Mouse (Mus musculus) left cerebral cortex, adult 18-20 months (tissue): Measurements from ENCODE around the gene Fam240a. TPM values are rescaled to one million over a fixed set of nuclear protein-coding genes. Genes with fewer than 3 reads are reported as not detected.

ENCODE experiments used
- microRNA-seq, 2 experiments: library from miRNA; unstranded; fragments of <30 nt; microRNA quantifications; one replicate each; pipeline ENCODE4 v1.2.0; 2021
- total RNA-seq, 2 experiments: library from RNA; stranded (reverse); gene quantifications; 2 replicates each; pipeline ENCODE4 v1.2.3; 2021

The Fam240a gene
- total RNA-seq, 2 experiments from 2014 or later = not detected

Small RNAs within 50 kb of the gene (microRNA-seq; reads per million reads assigned to microRNA genes)
- 0 reads per million in 2 experiments for gene Gm24269

Other genes starting within 250 kb of the Fam240a start
- not detected for gene Myl3, start 175.0 kb downstream of the Fam240a start, total RNA-seq
- 1 to 10 TPM; 5.3 to 6.9 TPM for gene Pth1r, start 169.7 kb downstream of the Fam240a start, total RNA-seq
- gene Prss42, start 118.7 kb downstream of the Fam240a start, total RNA-seq = not detected
- gene Prss44, start 102.9 kb downstream of the Fam240a start, total RNA-seq = not detected
- gene Prss43, start 90.2 kb downstream of the Fam240a start, total RNA-seq = under 1 TPM in 1 of 2 experiments, not detected in 1; 0.28 TPM
- gene Prss45, start 82.3 kb downstream of the Fam240a start, total RNA-seq = under 1 TPM; 0.47 to 0.60 TPM
- gene Prss46, start 72.4 kb downstream of the Fam240a start, total RNA-seq = not detected
- gene Prss50, start 58.9 kb downstream of the Fam240a start, total RNA-seq = 1 to 10 TPM; 1.1 to 2.1 TPM
- 10 to 100 TPM; 10.6 to 14.2 TPM for gene Als2cl, start 37.0 kb downstream of the Fam240a start, total RNA-seq
- gene Tmie, start 36.7 kb downstream of the Fam240a start, total RNA-seq = 1 to 10 TPM; 3.2 to 4.3 TPM
- gene Tdgf1, start 29.3 kb upstream of the Fam240a start, total RNA-seq = under 1 TPM; 0.26 to 0.52 TPM
- gene Lrrc2, start 34.7 kb upstream of the Fam240a start, total RNA-seq = 1 to 10 TPM in 1 of 2 experiments, under 1 TPM in 1; 0.88 to 1.2 TPM
- gene Rtp3, start 73.7 kb upstream of the Fam240a start, total RNA-seq = under 1 TPM; 0.37 to 0.79 TPM
- gene Ltf, start 102.4 kb upstream of the Fam240a start, total RNA-seq = under 1 TPM in 1 of 2 experiments, not detected in 1; 0.72 TPM
- gene Ccrl2, start 140.7 kb upstream of the Fam240a start, total RNA-seq = 1 to 10 TPM in 1 of 2 experiments, under 1 TPM in 1; 0.82 to 1.2 TPM
- gene Lrrfip2, start 200.7 kb upstream of the Fam240a start, total RNA-seq = 10 to 100 TPM; 43.9 to 48.6 TPM